Mouse (Mus musculus): Measurements from ENCODE around the gene Zfp319. TPM values are rescaled to one million over a fixed set of nuclear protein-coding genes. Genes with fewer than 3 reads are reported as not detected.
A peak's percentile ranks its signal among the peaks of the same experiment; 100 is the strongest.

The Zfp319 gene
- polyA plus RNA-seq, 1 experiment, result 33.4 TPM

- TF ChIP-seq POLR2A (IDR thresholded peaks at IDR 0.05; ENCODE audit: borderline replicate concordance, extremely low read depth, insufficient read depth, insufficient read length, poor library complexity, severe bottlenecking) (no peak), CTCF (IDR thresholded peaks at IDR 0.05; ENCODE audit: borderline replicate concordance, extremely low read depth, insufficient read depth, insufficient read length) (no peak)
- no peak for DNase-seq (ENCODE audit: low read depth)
Measured at GRCm38 (mm10) chr8:95324646-95325045, 7.1 kb downstream of the Zfp319 start.

- TF ChIP-seq CTCF (IDR thresholded peaks at IDR 0.05; ENCODE audit: borderline replicate concordance, extremely low read depth, insufficient read depth, insufficient read length) (no peak), POLR2A (IDR thresholded peaks at IDR 0.05; ENCODE audit: borderline replicate concordance, extremely low read depth, insufficient read depth, insufficient read length, poor library complexity, severe bottlenecking) (no peak)
Measured at GRCm38 (mm10) chr8:95323201-95323600, 8.5 kb downstream of the Zfp319 start.

GRCm38 (mm10) chr8:95320224-95321139, 11.3 kb downstream of the Zfp319 start:
- no peak for TF ChIP-seq POLR2A (IDR thresholded peaks at IDR 0.05; ENCODE audit: borderline replicate concordance, extremely low read depth, insufficient read depth, insufficient read length, poor library complexity, severe bottlenecking)
- TF ChIP-seq CTCF (IDR thresholded peaks at IDR 0.05; ENCODE audit: borderline replicate concordance, extremely low read depth, insufficient read depth, insufficient read length), result peak; percentile 36; the same call in 1 of the 2 replicates
- DNase-seq (ENCODE audit: low read depth), result peak; percentile 67

More at GRCm38 (mm10) chr8:95323201-95323600, 8.5 kb downstream of the Zfp319 start:
- DNase-seq (ENCODE audit: low read depth), result no peak

GRCm38 (mm10) chr8:95315350-95315749, 16.4 kb downstream of the Zfp319 start:
- TF ChIP-seq CTCF (IDR thresholded peaks at IDR 0.05; ENCODE audit: borderline replicate concordance, extremely low read depth, insufficient read depth, insufficient read length) (no peak), POLR2A (IDR thresholded peaks at IDR 0.05; ENCODE audit: borderline replicate concordance, extremely low read depth, insufficient read depth, insufficient read length, poor library complexity, severe bottlenecking) (no peak)
- DNase-seq (ENCODE audit: low read depth), result no peak

- no peak for DNase-seq (ENCODE audit: low read depth)
Measured at GRCm38 (mm10) chr8:95314707-95315106, 17.0 kb downstream of the Zfp319 start.

GRCm38 (mm10) chr8:95313857-95314256, 17.9 kb downstream of the Zfp319 start:
- TF ChIP-seq POLR2A (IDR thresholded peaks at IDR 0.05; ENCODE audit: borderline replicate concordance, extremely low read depth, insufficient read depth, insufficient read length, poor library complexity, severe bottlenecking) (no peak), CTCF (IDR thresholded peaks at IDR 0.05; ENCODE audit: borderline replicate concordance, extremely low read depth, insufficient read depth, insufficient read length) (no peak)
- no peak for DNase-seq (ENCODE audit: low read depth)

More at GRCm38 (mm10) chr8:95314707-95315106, 17.0 kb downstream of the Zfp319 start:
- TF ChIP-seq POLR2A (IDR thresholded peaks at IDR 0.05; ENCODE audit: borderline replicate concordance, extremely low read depth, insufficient read depth, insufficient read length, poor library complexity, severe bottlenecking), result no peak
- no peak for TF ChIP-seq CTCF (IDR thresholded peaks at IDR 0.05; ENCODE audit: borderline replicate concordance, extremely low read depth, insufficient read depth, insufficient read length)

GRCm38 (mm10) chr8:95312836-95313235, 18.9 kb downstream of the Zfp319 start:
- no peak for DNase-seq (ENCODE audit: low read depth)
- no peak for TF ChIP-seq POLR2A (IDR thresholded peaks at IDR 0.05; ENCODE audit: borderline replicate concordance, extremely low read depth, insufficient read depth, insufficient read length, poor library complexity, severe bottlenecking)
- TF ChIP-seq CTCF (IDR thresholded peaks at IDR 0.05; ENCODE audit: borderline replicate concordance, extremely low read depth, insufficient read depth, insufficient read length), result no peak

GRCm38 (mm10) chr8:95310342-95310970, 21.3 kb downstream of the Zfp319 start, which contains the start of gene Tepp:
Gene Tepp (plus strand): TSS chr8:95310566.
- peak; percentile 46 for DNase-seq (ENCODE audit: low read depth)
- TF ChIP-seq POLR2A (IDR thresholded peaks at IDR 0.05; ENCODE audit: borderline replicate concordance, extremely low read depth, insufficient read depth, insufficient read length, poor library complexity, severe bottlenecking), result no peak
- no peak for TF ChIP-seq CTCF (IDR thresholded peaks at IDR 0.05; ENCODE audit: borderline replicate concordance, extremely low read depth, insufficient read depth, insufficient read length)

- DNase-seq (ENCODE audit: low read depth), result no peak
- TF ChIP-seq POLR2A (IDR thresholded peaks at IDR 0.05; ENCODE audit: borderline replicate concordance, extremely low read depth, insufficient read depth, insufficient read length, poor library complexity, severe bottlenecking), result no peak
- no peak for TF ChIP-seq CTCF (IDR thresholded peaks at IDR 0.05; ENCODE audit: borderline replicate concordance, extremely low read depth, insufficient read depth, insufficient read length)
Measured at GRCm38 (mm10) chr8:95306431-95306830, 25.3 kb downstream of the Zfp319 start, which contains the start of gene Cngb1. Gene Cngb1 (minus strand): TSS chr8:95306585.

GRCm38 (mm10) chr8:95305526-95305925, 26.2 kb downstream of the Zfp319 start:
- TF ChIP-seq CTCF (IDR thresholded peaks at IDR 0.05; ENCODE audit: borderline replicate concordance, extremely low read depth, insufficient read depth, insufficient read length), result no peak
- no peak for TF ChIP-seq POLR2A (IDR thresholded peaks at IDR 0.05; ENCODE audit: borderline replicate concordance, extremely low read depth, insufficient read depth, insufficient read length, poor library complexity, severe bottlenecking)
- no peak for DNase-seq (ENCODE audit: low read depth)

- TF ChIP-seq POLR2A (IDR thresholded peaks at IDR 0.05; ENCODE audit: borderline replicate concordance, extremely low read depth, insufficient read depth, insufficient read length, poor library complexity, severe bottlenecking) (no peak), CTCF (IDR thresholded peaks at IDR 0.05; ENCODE audit: borderline replicate concordance, extremely low read depth, insufficient read depth, insufficient read length) (peak; percentile 63; the same call in 1 of the 2 replicates)
- DNase-seq (ENCODE audit: low read depth), result peak; percentile 58
Measured at GRCm38 (mm10) chr8:95302410-95302809, 29.3 kb downstream of the Zfp319 start.

Measured in brain, embryonic 14.5 days (tissue).